Mouse (Mus musculus) CD4-positive naive resting alpha-beta T cell, adult 57 days (primary cell): ENCODE data around the gene Olfr1375. TPM values are rescaled to one million over a fixed set of nuclear protein-coding genes. Genes with fewer than 3 reads are reported as not detected.

Source experiments
- total RNA-seq: library from RNA; stranded (reverse); gene quantifications from one replicate; pipeline ENCODE4 v1.2.4, GENCODE M21; 2023

Olfr1375 gene
- not detected for total RNA-seq

GRCm38 (mm10) chr11:51047809-51048208 is at the start of gene Olfr1375:
Gene Olfr1375 (plus strand): TSS chr11:51048109.

DNA sequence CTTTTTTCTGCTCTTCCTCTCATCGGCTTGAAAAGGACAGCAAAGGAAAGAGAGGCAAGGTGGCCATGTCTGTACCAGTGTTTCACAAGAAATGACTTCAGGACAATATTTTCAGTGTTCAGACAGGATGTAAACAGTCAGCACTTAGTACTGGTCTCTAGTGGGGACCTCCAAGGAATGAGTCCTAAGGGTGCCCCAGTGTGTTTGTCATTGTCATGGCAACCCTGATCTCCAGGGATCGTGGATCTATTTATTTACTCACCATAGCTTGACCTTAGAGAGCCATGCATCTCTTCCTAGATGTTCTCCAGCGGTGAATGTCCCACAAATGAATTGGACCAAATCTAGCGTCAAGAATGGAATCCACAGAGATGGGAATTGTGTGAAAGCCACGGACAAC is 44.6 kb upstream of the Olfr1375 start, which contains the start of gene Olfr51:
Gene Olfr51 (plus strand): TSS at position 301 of the 400 bp plus-strand sequence.

GRCm38 (mm10) chr11:51013936-51014335 is 34.0 kb upstream of the Olfr1375 start, which contains the start of gene Olfr54:
Gene Olfr54 (plus strand): TSS chr11:51014236.

GRCm38 (mm10) chr11:51059151-51059571 is 11.3 kb downstream of the Olfr1375 start, which contains the start of gene Zfp354a:
Gene Zfp354a (plus strand): TSS chr11:51059257.

Other genes with a start within 250 kb of the Olfr1375 start
- gene Zfp354c, start 220.4 kb upstream of the Olfr1375 start, total RNA-seq: 14.7 TPM
- gene Zfp879, start 206.6 kb upstream of the Olfr1375 start, total RNA-seq: 0.62 TPM
- gene Grm6, start 197.4 kb upstream of the Olfr1375 start, total RNA-seq: 8.7 TPM
- gene Zfp454, start 160.5 kb upstream of the Olfr1375 start, total RNA-seq: not detected
- gene Zfp2, start 131.9 kb upstream of the Olfr1375 start, total RNA-seq: 2.3 TPM
- gene Zfp354b, start 116.5 kb upstream of the Olfr1375 start, total RNA-seq: not detected
- gene 4933414I15Rik, start 104.3 kb upstream of the Olfr1375 start, total RNA-seq: not detected
- not detected for gene Prop1, start 94.3 kb upstream of the Olfr1375 start, total RNA-seq
- not detected for gene Olfr1378, start 81.6 kb upstream of the Olfr1375 start, total RNA-seq
- gene Olfr1377, start 66.1 kb upstream of the Olfr1375 start, total RNA-seq: not detected
- gene Olfr51, start 44.5 kb upstream of the Olfr1375 start, total RNA-seq: not detected
- gene Olfr54, start 33.9 kb upstream of the Olfr1375 start, total RNA-seq: not detected
- gene Zfp354a, start 11.1 kb downstream of the Olfr1375 start, total RNA-seq: not detected
- not detected for gene Gm12569, start 172.4 kb downstream of the Olfr1375 start, total RNA-seq
- 279 TPM for gene Clk4, start 213.6 kb downstream of the Olfr1375 start, total RNA-seq
- gene BC049762, start 214.9 kb downstream of the Olfr1375 start, total RNA-seq: 1.2 TPM
- gene Col23a1, start 241.8 kb downstream of the Olfr1375 start, total RNA-seq: 0.53 TPM